Mouse (Mus musculus): Measurements from ENCODE around the gene Alk. TPM values are rescaled to one million over a fixed set of nuclear protein-coding genes. Genes with fewer than 3 reads are reported as not detected.

Gene Alk
- polyA plus RNA-seq, 1 experiment, result not detected

- no peak overlapping the region for H3ac ChIP-seq (ENCODE audit: control insufficient read depth, insufficient read length, low read depth)
- H3K36me3 ChIP-seq (ENCODE audit: control insufficient read depth, insufficient read depth), result no peaks in the 10 kb centered on the region
- no peaks in the 10 kb centered on the region for H3K79me3 ChIP-seq (ENCODE audit: low read depth)
- TF ChIP-seq MYOG (IDR thresholded peaks at IDR 0.05; ENCODE audit: control insufficient read depth, extremely low read depth, insufficient read length), result no peak
- H3K79me2 ChIP-seq (ENCODE audit: control insufficient read depth, insufficient read depth), result no peaks in the 10 kb centered on the region
- no peak overlapping the region for H3K4me3 ChIP-seq (ENCODE audit: insufficient read depth, poor library complexity, severe bottlenecking)
- no peaks in the 10 kb centered on the region for H3K27me3 ChIP-seq (ENCODE audit: control insufficient read depth, insufficient read depth, insufficient read length)
These were observed 560.6 kb downstream of the Alk start for GRCm38 (mm10) chr17:72043667-72044390.

DNA sequence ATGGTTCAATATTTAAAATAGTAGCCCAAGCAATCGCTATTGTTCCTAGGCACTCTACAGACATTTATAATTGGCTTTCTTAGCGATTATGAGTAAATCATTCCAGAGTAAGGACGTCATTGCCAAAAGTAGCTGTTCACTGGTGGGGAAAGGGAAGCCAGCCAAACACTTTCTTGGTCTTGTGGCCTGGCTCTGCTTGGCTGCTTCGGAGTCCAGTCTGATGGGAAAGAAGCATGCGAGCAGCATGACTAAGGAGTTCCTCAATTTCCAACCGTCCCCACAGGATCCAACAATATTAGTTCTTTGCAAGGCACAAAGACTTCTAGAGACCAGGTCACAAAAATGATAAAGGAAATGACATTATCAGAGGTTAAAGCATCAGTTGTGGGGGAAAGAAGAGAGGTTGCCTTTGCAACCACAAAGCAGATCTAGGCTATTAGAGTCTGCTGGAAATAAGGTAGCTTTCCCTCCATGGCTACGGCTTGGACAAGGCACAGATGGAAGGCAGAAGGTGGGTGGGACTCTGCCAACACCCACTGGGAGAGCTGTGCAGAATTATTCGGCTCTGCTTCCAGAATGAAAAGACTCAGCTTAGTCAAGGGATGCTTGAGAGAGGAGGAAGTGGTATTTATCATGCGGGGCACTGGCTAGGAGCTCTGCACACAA lies 561.3 kb downstream of the Alk start:
- H3K36me3 ChIP-seq (ENCODE audit: control insufficient read depth, insufficient read depth), result no peaks in the 10 kb centered on the region
- no peaks in the 10 kb centered on the region for H3K27me3 ChIP-seq (ENCODE audit: control insufficient read depth, insufficient read depth, insufficient read length)

GRCm38 (mm10) chr17:72039176-72039948 lies 565.1 kb downstream of the Alk start:
- Histone ChIP-seq H3K4me3 (ENCODE audit: insufficient read depth, poor library complexity, severe bottlenecking) (no peak overlapping the region), H3K27me3 (ENCODE audit: control insufficient read depth, insufficient read depth, insufficient read length) (no peaks in the 10 kb centered on the region), H3ac (ENCODE audit: control insufficient read depth, insufficient read length, low read depth) (no peak overlapping the region), H3K79me3 (ENCODE audit: low read depth) (no peaks in the 10 kb centered on the region), H3K36me3 (ENCODE audit: control insufficient read depth, insufficient read depth) (no peaks in the 10 kb centered on the region), H3K79me2 (ENCODE audit: control insufficient read depth, insufficient read depth) (no peaks in the 10 kb centered on the region)
- TF ChIP-seq CEBPB (IDR thresholded peaks at IDR 0.05; ENCODE audit: low read depth) (no peak), MAX (IDR thresholded peaks at IDR 0.05) (no peak), MYOG (IDR thresholded peaks at IDR 0.05; ENCODE audit: control insufficient read depth, extremely low read depth, insufficient read length) (no peak), MYOD1 (IDR thresholded peaks at IDR 0.05; ENCODE audit: control insufficient read depth, insufficient read length, low read depth) (no peak), CTCF (IDR thresholded peaks at IDR 0.05; ENCODE audit: control insufficient read depth, insufficient read depth, insufficient read length) (no peak)

More for the DNA sequence above, 561.3 kb downstream of the Alk start:
- TF ChIP-seq CTCF (IDR thresholded peaks at IDR 0.05; ENCODE audit: control insufficient read depth, insufficient read depth, insufficient read length) (no peak), MYOD1 (IDR thresholded peaks at IDR 0.05; ENCODE audit: control insufficient read depth, insufficient read length, low read depth) (no peak), MAX (IDR thresholded peaks at IDR 0.05) (no peak), CEBPB (IDR thresholded peaks at IDR 0.05; ENCODE audit: low read depth) (no peak), FOSL1 (IDR thresholded peaks at IDR 0.05; ENCODE audit: insufficient read depth, low read length, poor library complexity, severe bottlenecking) (no peak), MYOG (IDR thresholded peaks at IDR 0.05; ENCODE audit: control insufficient read depth, extremely low read depth, insufficient read length) (no peak), USF1 (IDR thresholded peaks at IDR 0.05; ENCODE audit: low read depth) (no peak)
- no peaks in the 10 kb centered on the region for H3K79me3 ChIP-seq (ENCODE audit: low read depth)
- no peak overlapping the region for H3ac ChIP-seq (ENCODE audit: control insufficient read depth, insufficient read length, low read depth)
- no peaks in the 10 kb centered on the region for H3K79me2 ChIP-seq (ENCODE audit: control insufficient read depth, insufficient read depth)
- no peak overlapping the region for H3K4me3 ChIP-seq (ENCODE audit: insufficient read depth, poor library complexity, severe bottlenecking)

- Histone ChIP-seq H3K79me3 (ENCODE audit: low read depth) (no peaks in the 10 kb centered on the region), H3K79me2 (ENCODE audit: control insufficient read depth, insufficient read depth) (no peaks in the 10 kb centered on the region), H3ac (ENCODE audit: control insufficient read depth, insufficient read length, low read depth) (no peak overlapping the region), H3K4me3 (ENCODE audit: insufficient read depth, poor library complexity, severe bottlenecking) (no peak overlapping the region), H3K36me3 (ENCODE audit: control insufficient read depth, insufficient read depth) (no peaks in the 10 kb centered on the region), H3K27me3 (ENCODE audit: control insufficient read depth, insufficient read depth, insufficient read length) (no peaks in the 10 kb centered on the region)
- no peak for TF ChIP-seq MAX (IDR thresholded peaks at IDR 0.05)
- TF ChIP-seq CTCF (IDR thresholded peaks at IDR 0.05; ENCODE audit: control insufficient read depth, insufficient read depth, insufficient read length), result no peak
- no peak for TF ChIP-seq USF1 (IDR thresholded peaks at IDR 0.05; ENCODE audit: low read depth)
- no peak for TF ChIP-seq CEBPB (IDR thresholded peaks at IDR 0.05; ENCODE audit: low read depth)
- TF ChIP-seq FOSL1 (IDR thresholded peaks at IDR 0.05; ENCODE audit: insufficient read depth, low read length, poor library complexity, severe bottlenecking), result no peak
These were observed 566.1 kb downstream of the Alk start for GRCm38 (mm10) chr17:72038371-72038770.

- H3ac ChIP-seq (ENCODE audit: control insufficient read depth, insufficient read length, low read depth), result no peak overlapping the region
- no peaks in the 10 kb centered on the region for H3K79me3 ChIP-seq (ENCODE audit: low read depth)
- H3K27me3 ChIP-seq (ENCODE audit: control insufficient read depth, insufficient read depth, insufficient read length), result peaks cover 3% of the 10 kb centered on the region
- H3K79me2 ChIP-seq (ENCODE audit: control insufficient read depth, insufficient read depth), result no peaks in the 10 kb centered on the region
- H3K4me3 ChIP-seq (ENCODE audit: insufficient read depth, poor library complexity, severe bottlenecking), result no peak overlapping the region
- H3K36me3 ChIP-seq (ENCODE audit: control insufficient read depth, insufficient read depth), result no peaks in the 10 kb centered on the region
- TF ChIP-seq CEBPB (IDR thresholded peaks at IDR 0.05; ENCODE audit: low read depth), result no peak
- no peak for TF ChIP-seq MYOG (IDR thresholded peaks at IDR 0.05; ENCODE audit: control insufficient read depth, extremely low read depth, insufficient read length)
- no peak for TF ChIP-seq MAX (IDR thresholded peaks at IDR 0.05)
- no peak for TF ChIP-seq CTCF (IDR thresholded peaks at IDR 0.05; ENCODE audit: control insufficient read depth, insufficient read depth, insufficient read length)
- no peak for TF ChIP-seq USF1 (IDR thresholded peaks at IDR 0.05; ENCODE audit: low read depth)
- TF ChIP-seq FOSL1 (IDR thresholded peaks at IDR 0.05; ENCODE audit: insufficient read depth, low read length, poor library complexity, severe bottlenecking), result no peak
- TF ChIP-seq MYOD1 (IDR thresholded peaks at IDR 0.05; ENCODE audit: control insufficient read depth, insufficient read length, low read depth), result no peak
These were observed 573.8 kb downstream of the Alk start for GRCm38 (mm10) chr17:72030672-72031071.

All from C2C12 (cell line).